Mouse (Mus musculus): ENCODE measurements around the gene Phc2.

Phc2 gene

GRCm38 (mm10) chr4:128716731-128717130 is 62.2 kb downstream of the Phc2 start:
- no peak for DNase-seq (ENCODE audit: low spot score)

- peak; percentile 63 for DNase-seq (ENCODE audit: low spot score)
Observed at GRCm38 (mm10) chr4:128720110-128720509, 65.6 kb downstream of the Phc2 start.

- DNase-seq (ENCODE audit: low spot score): no peak
Observed at GRCm38 (mm10) chr4:128721061-128721648, 66.7 kb downstream of the Phc2 start.

- no peak for DNase-seq (ENCODE audit: low spot score)
Observed at GRCm38 (mm10) chr4:128721761-128722160, 67.3 kb downstream of the Phc2 start.

GRCm38 (mm10) chr4:128722932-128723331 is 68.4 kb downstream of the Phc2 start:
- no peak for DNase-seq (ENCODE audit: low spot score)

GRCm38 (mm10) chr4:128723431-128723830 is 68.9 kb downstream of the Phc2 start:
- DNase-seq (ENCODE audit: low spot score): no peak

DNA sequence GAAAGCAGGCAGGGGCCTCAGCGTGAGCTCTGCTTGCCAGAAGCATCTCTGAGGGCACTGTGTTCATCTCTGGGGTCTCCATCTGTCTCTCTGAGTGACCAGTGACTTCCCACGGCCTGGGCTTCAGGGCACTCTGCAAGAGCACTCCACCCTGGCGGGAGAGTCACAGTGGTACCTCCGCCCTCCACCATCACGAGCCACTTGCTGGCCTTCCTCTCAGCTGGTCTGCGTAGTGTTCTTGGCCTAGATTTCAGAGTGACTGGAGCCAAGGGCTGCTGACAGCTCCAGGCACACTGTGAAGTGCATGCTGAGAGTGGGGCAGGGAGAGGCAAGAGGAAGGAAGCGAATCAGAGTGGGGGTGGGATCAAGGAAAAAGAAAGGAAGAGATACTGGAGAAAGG is 69.6 kb downstream of the Phc2 start:
- no peak for DNase-seq (ENCODE audit: low spot score)

DNA sequence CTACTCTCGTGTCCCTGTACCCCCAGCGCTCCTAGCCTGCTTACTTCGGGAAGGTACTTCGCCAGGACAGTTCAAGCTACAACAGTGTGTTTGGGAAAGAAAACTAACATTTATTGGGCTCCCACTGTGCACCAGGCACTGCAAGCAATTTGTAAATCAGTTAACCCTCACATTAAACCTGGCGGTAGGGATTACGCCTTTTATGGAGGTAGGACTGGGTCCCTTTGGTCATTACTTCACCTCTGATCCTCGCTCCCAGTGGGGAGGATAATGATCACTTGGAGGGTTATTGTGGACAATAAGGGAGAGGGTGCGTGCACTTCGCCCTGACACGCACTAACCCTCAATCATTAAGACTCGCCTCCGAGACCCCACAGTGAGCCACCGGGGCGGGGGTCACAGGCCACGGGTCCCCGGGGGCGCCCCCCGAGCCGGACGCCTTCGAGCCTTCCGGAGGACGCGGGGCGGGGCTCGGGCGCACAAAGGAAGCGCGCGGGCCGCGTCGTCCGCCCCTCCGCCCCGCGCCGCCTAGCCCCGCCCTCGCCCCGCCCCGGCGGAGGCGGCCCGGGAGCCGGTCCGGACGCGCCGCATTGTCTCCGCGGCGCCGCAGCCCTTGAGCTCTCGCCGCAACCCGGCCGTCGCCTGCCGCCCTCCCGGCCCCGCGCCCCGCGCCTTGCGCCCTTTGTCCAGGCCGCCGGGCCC is 72.7 kb downstream of the Phc2 start:
- DNase-seq (ENCODE audit: low spot score): peak; percentile 82

- peak; percentile 62 for DNase-seq (ENCODE audit: low spot score)
Observed at GRCm38 (mm10) chr4:128727721-128728430, 73.4 kb downstream of the Phc2 start.

GRCm38 (mm10) chr4:128728431-128728851 is 73.9 kb downstream of the Phc2 start:
- DNase-seq (ENCODE audit: low spot score): no peak

DNA sequence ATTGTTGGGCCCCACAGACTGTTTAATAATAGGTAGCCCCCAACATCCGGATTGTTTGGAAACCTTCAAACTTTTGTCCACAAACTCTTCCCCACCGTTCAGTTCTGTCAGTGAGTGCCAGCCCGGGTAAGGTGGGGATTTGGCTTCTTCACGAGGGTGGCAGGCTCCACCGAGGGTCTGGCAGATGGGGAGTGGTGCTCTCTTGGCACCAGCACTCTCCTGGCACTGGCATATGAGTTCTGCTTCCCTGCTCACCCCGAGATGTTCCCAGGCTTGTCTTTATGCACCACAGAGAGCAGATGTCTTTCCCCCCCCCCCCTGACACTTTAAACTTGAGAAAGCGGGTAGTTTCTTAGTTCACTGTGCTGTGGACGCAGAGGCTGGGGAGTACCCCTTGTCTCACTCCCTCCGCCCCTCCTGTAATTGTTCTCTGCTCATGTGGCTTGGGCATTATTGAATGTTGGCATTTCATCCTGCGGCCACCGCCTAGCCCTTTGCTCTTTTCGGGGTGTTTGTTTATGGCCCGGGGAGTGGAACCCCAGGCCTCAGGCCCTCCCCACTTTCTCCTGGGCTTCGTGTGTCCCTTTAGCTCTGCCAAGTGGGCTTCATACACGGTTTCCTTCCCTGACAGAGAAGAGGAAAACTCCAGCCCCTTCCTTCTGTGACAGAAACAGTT is 74.7 kb downstream of the Phc2 start:
- DNase-seq (ENCODE audit: low spot score): no peak

GRCm38 (mm10) chr4:128729709-128730037 is 75.2 kb downstream of the Phc2 start:
- DNase-seq (ENCODE audit: low spot score): no peak

DNA sequence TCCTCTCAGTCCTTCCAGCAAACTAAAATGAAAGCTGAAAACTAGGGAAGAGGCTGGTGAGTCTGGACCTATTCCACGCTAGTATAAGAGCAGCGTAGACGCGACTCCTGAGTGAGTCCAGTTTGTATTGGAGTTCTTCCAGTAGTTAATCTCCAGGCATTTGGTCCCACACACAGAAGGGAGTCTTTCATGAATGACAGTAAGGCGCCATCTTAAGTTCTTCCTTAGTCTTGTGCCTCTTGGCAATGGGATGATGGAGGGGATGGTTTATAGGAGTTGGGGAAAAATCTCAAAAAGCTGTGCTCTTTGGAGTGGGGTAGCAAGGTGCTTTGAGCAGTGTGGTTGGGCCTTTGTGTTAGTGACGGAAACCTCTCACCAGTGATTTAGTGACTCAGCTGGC is 75.8 kb downstream of the Phc2 start:
- no peak for DNase-seq (ENCODE audit: low spot score)

DNA sequence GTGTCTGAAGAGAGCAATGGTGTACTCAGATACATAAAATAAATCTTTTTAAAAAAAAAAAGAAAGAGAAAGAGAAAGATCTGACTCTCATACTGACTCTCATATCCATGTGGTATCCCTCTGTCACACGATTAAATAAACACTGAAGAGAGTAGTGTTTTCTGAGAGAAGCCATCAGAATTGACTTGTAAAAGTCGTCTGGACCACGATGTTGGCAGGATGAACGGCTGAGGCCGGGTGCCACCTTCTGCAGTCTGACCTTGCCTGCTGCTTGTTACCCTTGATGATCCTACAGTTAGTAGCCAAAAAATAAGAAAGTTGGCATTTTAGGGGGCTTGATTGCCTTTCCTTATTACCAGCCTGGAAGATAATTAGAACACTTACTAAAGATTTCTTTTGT is 78.3 kb downstream of the Phc2 start:
- no peak for DNase-seq (ENCODE audit: low spot score)

- DNase-seq (ENCODE audit: low spot score): no peak
Observed at GRCm38 (mm10) chr4:128733496-128733895, 79.0 kb downstream of the Phc2 start.

GRCm38 (mm10) chr4:128734217-128734616 is 79.7 kb downstream of the Phc2 start:
- no peak for DNase-seq (ENCODE audit: low spot score)

- DNase-seq (ENCODE audit: low spot score): no peak
Observed at GRCm38 (mm10) chr4:128734721-128735671, 80.5 kb downstream of the Phc2 start.

DNA sequence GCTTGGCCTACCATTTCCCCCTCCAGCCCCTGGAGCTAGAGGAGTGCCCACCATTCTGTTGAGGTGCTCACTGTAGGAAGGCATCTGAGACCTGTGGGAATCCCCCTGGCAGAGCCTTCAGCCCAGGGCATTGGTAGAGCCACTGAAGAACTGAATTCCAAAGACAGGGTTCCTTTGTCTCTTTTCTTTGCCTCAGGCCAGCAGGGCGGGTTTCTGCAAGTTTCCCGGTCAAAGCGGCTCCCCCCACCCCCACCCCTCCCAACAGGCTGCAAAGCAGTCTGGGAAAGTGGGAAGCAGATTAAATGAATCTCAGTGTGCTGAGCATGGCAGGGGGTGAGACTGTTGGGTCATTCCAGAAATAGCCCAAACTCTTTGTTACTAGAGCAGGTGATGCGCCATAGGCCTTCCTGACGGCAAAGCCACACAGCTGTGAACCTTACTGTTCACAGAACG is 82.7 kb downstream of the Phc2 start:
- DNase-seq (ENCODE audit: low spot score): peak; percentile 52

DNA sequence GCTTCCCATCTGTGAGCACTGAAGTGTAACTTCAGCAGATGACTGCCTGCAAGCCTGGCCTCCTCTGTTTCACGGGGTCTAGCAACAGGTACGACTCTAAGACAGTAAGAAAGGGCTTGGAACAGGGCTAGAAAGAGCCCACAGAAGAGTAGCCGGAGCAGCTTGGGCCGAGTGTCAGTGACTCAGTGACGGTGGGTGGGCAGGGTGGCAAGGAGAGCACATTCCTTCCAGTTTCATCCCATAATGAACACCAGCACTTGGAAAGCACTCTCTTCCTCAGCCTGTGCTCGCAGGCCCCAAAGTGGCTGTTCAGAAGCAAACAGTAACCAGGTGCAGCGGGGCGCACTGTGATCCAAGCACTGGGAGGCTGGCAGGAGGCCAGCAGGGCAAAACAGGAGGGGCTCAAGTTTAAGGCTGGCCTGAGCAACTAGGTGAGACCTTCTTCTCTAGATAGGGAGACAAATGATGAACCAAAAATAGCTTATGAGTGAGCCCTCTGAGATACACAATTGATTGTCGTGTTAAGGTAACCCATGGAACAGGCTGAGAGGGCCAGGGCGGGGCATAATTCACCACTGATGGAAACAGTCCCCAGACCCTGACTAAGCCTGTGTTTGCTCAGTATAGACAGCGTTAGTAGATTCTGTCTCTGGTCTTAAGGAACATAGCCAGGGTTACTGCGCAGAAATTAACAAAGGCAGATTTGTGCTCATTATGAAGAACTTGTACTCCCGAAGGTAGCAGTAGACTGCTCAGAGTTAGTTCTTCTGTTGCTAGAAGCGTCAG is 83.5 kb downstream of the Phc2 start:
- no peak for DNase-seq (ENCODE audit: low spot score)

- no peak for DNase-seq (ENCODE audit: low spot score)
Observed at GRCm38 (mm10) chr4:128740878-128741277, 86.4 kb downstream of the Phc2 start.

- no peak for DNase-seq (ENCODE audit: low spot score)
Observed at GRCm38 (mm10) chr4:128741906-128742305, 87.4 kb downstream of the Phc2 start.
